Mouse (Mus musculus) olfactory bulb, adult 2 months (tissue): Measurements from ENCODE around the gene Hnrnpll.
"Not testable (repeated sequence)": the region's sequence is repeated elsewhere in the genome, so short reads cannot be mapped to it uniquely, and the experiment has no call there.

Source experiments
- CTCF ChIP-seq: fragments of 200-500 bp; IDR thresholded peaks from 2 replicates; pipeline ENCODE4 v1.5.1; 2012; ENCODE audit warnings: low read depth, mild to moderate bottlenecking, low read length, moderate library complexity; ENCODE audit not compliant: insufficient read depth
- POLR2A ChIP-seq: fragments of 200-500 bp; IDR thresholded peaks from 2 replicates; pipeline ENCODE4 v1.6.1; 2012; ENCODE audit warnings: mild to moderate bottlenecking, low read depth, low read length, moderate library complexity; ENCODE audit not compliant: insufficient read depth

- TF ChIP-seq POLR2A, CTCF: not testable (repeated sequence)
These were observed 45.7 kb downstream of the Hnrnpll start for GRCm38 (mm10) chr17:80016400-80016799.
